Mouse (Mus musculus): ENCODE data around the gene Ddc. TPM values are rescaled to one million over a fixed set of nuclear protein-coding genes. Genes with fewer than 3 reads are reported as not detected.

Ddc gene
- total and polyA plus RNA-seq, 3 experiments, result 0.17 to 0.33 TPM; not detected in 1

- in situ Hi-C loops (cut with MboI; ENCODE audit: low pct_ligation_motif_present, low pct_unique_long_range_greater_than_20kb, low sequenced_read_pairs), result no loop called here
- Histone ChIP-seq H3K4me2 (ENCODE audit: insufficient read depth, low read depth, poor library complexity, severe bottlenecking) (no peak overlapping the region), H3K9ac (ENCODE audit: insufficient read depth, low read depth) (no peak overlapping the region), H3K36me3 (replicated peaks in 1 of 2; ENCODE audit: control insufficient read depth in 1 of 2, insufficient read depth in 1 of 2, low read length in 1 of 2) (peaks cover 66 to 90% of the 10 kb centered on the region in 2 experiments), H3K27me3 (replicated peaks) (no peaks in the 10 kb centered on the region), H3K9me3 (replicated peaks; ENCODE audit: low read length) (no peaks in the 10 kb centered on the region), H3K4me1 (ENCODE audit: control insufficient read depth in 1 of 2, insufficient read depth in 2 of 2) (peaks cover 10 to 39% of the 10 kb centered on the region in 2 experiments), H3K4me3 (replicated peaks in 1 of 3; ENCODE audit: low read depth in 2 of 3, low read length in 2 of 3, poor library complexity in 1 of 3) (no peak overlapping the region), H3K79me2 (replicated peaks; ENCODE audit: control insufficient read depth, extremely low read depth, insufficient read depth, poor library complexity, severe bottlenecking) (no peaks in the 10 kb centered on the region; the same call in 1 of the 2 replicates), H3K27ac (ENCODE audit: insufficient read depth, low read depth) (no peak overlapping the region)
- dilution Hi-C loops (cut with MboI; ENCODE audit: extremely low pct_ligation_motif_present, extremely low pct_unique_long_range_greater_than_20kb, low sequenced_read_pairs), result no loop called here
- TF ChIP-seq PAX5 (IDR thresholded peaks at IDR 0.05; ENCODE audit: low read length) (no peak), BHLHE40 (IDR thresholded peaks at IDR 0.05; ENCODE audit: low read depth, low read length) (no peak), ZNF384 (IDR thresholded peaks at IDR 0.05; ENCODE audit: low read depth, low read length) (no peak), JUN (IDR thresholded peaks at IDR 0.05; ENCODE audit: insufficient read depth, low read depth, low read length) (no peak), IRF4 (IDR thresholded peaks at IDR 0.05; ENCODE audit: low read depth, low read length) (no peak), ZKSCAN1 (IDR thresholded peaks at IDR 0.05; ENCODE audit: borderline replicate concordance, low read depth, low read length) (no peak), ZC3H11A (IDR thresholded peaks at IDR 0.05; ENCODE audit: low read depth, low read length) (no peak), JUND (conservative IDR thresholded peaks at IDR 0.05; ENCODE audit: low read depth, low read length) (no peak), TCF12 (IDR thresholded peaks at IDR 0.05; ENCODE audit: low read depth, low read length) (no peak), TBP (conservative IDR thresholded peaks at IDR 0.05; ENCODE audit: low read depth, low read length) (no peak), CHD1 (IDR thresholded peaks at IDR 0.05; ENCODE audit: low read depth, low read length) (no peak), MYC (IDR thresholded peaks at IDR 0.05; ENCODE audit: low read depth, low read length) (no peak), RCOR1 (conservative IDR thresholded peaks at IDR 0.05; ENCODE audit: low read depth, low read length) (no peak), ETS1 (conservative IDR thresholded peaks at IDR 0.05; ENCODE audit: low read depth, low read length) (no peak), MXI1 (IDR thresholded peaks at IDR 0.05; ENCODE audit: low read depth, low read length) (no peak), MAZ (IDR thresholded peaks at IDR 0.05; ENCODE audit: low read depth, low read length) (no peak), MAX (IDR thresholded peaks at IDR 0.05; ENCODE audit: low read length) (no peak), NELFE (IDR thresholded peaks at IDR 0.05; ENCODE audit: low read depth, low read length) (no peak)
- no peak for DNase-seq (ENCODE audit: extremely low read depth)
Measured at GRCm38 (mm10) chr11:11934808-11935207, 36.9 kb upstream of the Ddc start.

- no peak overlapping the region for H3K4me2 ChIP-seq (ENCODE audit: insufficient read depth, low read depth, poor library complexity, severe bottlenecking)
- no peaks in the 10 kb centered on the region for H3K79me2 ChIP-seq (replicated peaks; ENCODE audit: control insufficient read depth, extremely low read depth, insufficient read depth, poor library complexity, severe bottlenecking)
- in situ Hi-C loops (cut with MboI; ENCODE audit: low pct_ligation_motif_present, low pct_unique_long_range_greater_than_20kb, low sequenced_read_pairs) (no loop called here), dilution Hi-C loops (cut with MboI; ENCODE audit: extremely low pct_ligation_motif_present, extremely low pct_unique_long_range_greater_than_20kb, low sequenced_read_pairs) (no loop called here)
- no peak overlapping the region for H3K9ac ChIP-seq (ENCODE audit: insufficient read depth, low read depth)
- DNase-seq (ENCODE audit: extremely low read depth), result no peak
- H3K4me3 ChIP-seq (replicated peaks in 1 of 3; ENCODE audit: low read depth in 2 of 3, low read length in 2 of 3, poor library complexity in 1 of 3), result no peak overlapping the region
- H3K36me3 ChIP-seq (replicated peaks in 1 of 2; ENCODE audit: control insufficient read depth in 1 of 2, insufficient read depth in 1 of 2, low read length in 1 of 2), result peaks cover 60 to 72% of the 10 kb centered on the region in 2 experiments
- no peaks in the 10 kb centered on the region for H3K27me3 ChIP-seq (replicated peaks)
- TF ChIP-seq KAT2A (IDR thresholded peaks at IDR 0.05; ENCODE audit: insufficient replicate concordance, low read length), result no peak
- no peaks in the 10 kb centered on the region for H3K9me3 ChIP-seq (replicated peaks; ENCODE audit: low read length)
- no peak overlapping the region for H3K27ac ChIP-seq (ENCODE audit: insufficient read depth, low read depth)
- H3K4me1 ChIP-seq (ENCODE audit: control insufficient read depth in 1 of 2, insufficient read depth in 2 of 2), result peaks cover 3 to 18% of the 10 kb centered on the region in 2 experiments; a peak in 3 of 4 replicates
Measured at GRCm38 (mm10) chr11:11932102-11932789, 34.3 kb upstream of the Ddc start.

Data from CH12.LX (cell line).